8 mouse cellular contexts compared by ENCODE assay signal in the genomic region with DNA sequence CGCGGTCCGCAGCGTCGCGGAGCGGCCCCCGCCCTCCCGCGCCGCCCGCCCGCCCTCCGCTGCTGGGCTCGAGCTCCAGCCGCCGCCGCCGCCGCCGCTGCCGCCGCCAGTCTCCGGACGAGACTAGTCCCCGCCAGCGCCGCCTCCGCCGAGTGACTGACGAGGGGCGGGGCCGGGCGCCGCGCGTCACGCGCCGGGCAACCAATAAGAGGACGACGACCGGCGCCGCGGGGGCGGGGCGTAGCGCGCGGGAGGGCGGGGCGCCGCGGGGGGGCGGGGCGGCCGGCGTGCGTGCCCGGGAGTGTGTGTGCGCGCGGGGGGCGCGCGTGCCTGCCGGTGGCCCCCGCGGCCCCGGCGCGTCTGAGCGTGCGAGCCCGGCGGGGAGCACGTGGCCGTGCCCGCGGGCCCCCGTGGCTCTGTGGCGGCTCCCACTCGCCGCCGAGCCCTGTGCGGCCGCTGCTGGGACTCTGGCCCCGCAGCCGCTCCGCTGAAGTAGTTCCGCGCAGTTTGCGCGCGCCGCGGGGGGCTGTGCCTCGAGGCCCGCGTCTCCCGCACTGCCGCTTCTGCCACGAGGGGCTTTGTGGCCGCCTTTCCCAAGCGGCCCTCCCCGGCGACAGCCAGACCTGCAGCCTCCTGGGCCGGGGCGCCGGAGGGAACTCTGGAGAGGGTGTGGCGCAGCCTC. TPM values are rescaled to one million over a fixed set of nuclear protein-coding genes. Genes with fewer than 3 reads are reported as not detected.
DNase-seq lines count a peak whose midpoint lies in the region; ATAC-seq and TF ChIP-seq lines count a peak whose summit lies in the region.

A gene (minus strand): TSS at position 152 of the 682 bp plus-strand sequence.

- DNase-seq in G1E (ENCODE audit: low spot score): peak; percentile 90
- peak; percentile 91 to 97 for DNase-seq in cerebellum, adult 18-20 months
- DNase-seq in heart, postnatal 25 days (ENCODE audit: low spot score): peak; percentile 87
- DNase-seq in layer of hippocampus, adult 18-20 months (ENCODE audit: low spot score in 2 of 2): peak; percentile 88 to 96
- DNase-seq in lung, adult 18-20 months: peak; percentile 91 to 94

- TF ChIP-seq POLR2A in testis, adult 2 months (IDR thresholded peaks at IDR 0.05; ENCODE audit: control insufficient read depth, low read depth, low read length): peak; percentile 54

- H3K36me3 ChIP-seq in G1E (replicated peaks): peaks cover 7% of the 10 kb centered on the region
- H3K36me3 ChIP-seq in forebrain, embryonic 16.5 days (ENCODE audit: control insufficient read depth, insufficient read depth): no peaks in the 10 kb centered on the region
- H3K36me3 ChIP-seq in neural tube, embryonic 14.5 days (ENCODE audit: control insufficient read depth, insufficient read depth, low read length): no peaks in the 10 kb centered on the region
- H3K36me3 ChIP-seq in testis, adult 2 months (ENCODE audit: control insufficient read depth, insufficient read depth, low read length): no peaks in the 10 kb centered on the region

- peak within 1 kb of the TSS; percentile 82 for H3K4me3 ChIP-seq in G1E (ENCODE audit: low read depth, low read length)
- peak within 1 kb of the TSS; percentile 75 for H3K4me3 ChIP-seq in forebrain, embryonic 16.5 days (replicated peaks; ENCODE audit: low read length)
- H3K4me3 ChIP-seq in neural tube, embryonic 14.5 days (ENCODE audit: low read depth, low read length): peak within 1 kb of the TSS; percentile 67
- peak within 1 kb of the TSS; percentile 89 for H3K4me3 ChIP-seq in testis, adult 2 months (ENCODE audit: control insufficient read depth, low read depth, low read length)

- no peaks in the 10 kb centered on the region for H3K9me3 ChIP-seq in G1E (replicated peaks)
- no peaks in the 10 kb centered on the region for H3K9me3 ChIP-seq in forebrain, embryonic 16.5 days (ENCODE audit: control insufficient read depth, low read length)
- H3K9me3 ChIP-seq in neural tube, embryonic 14.5 days (ENCODE audit: control insufficient read depth, low read length): no peaks in the 10 kb centered on the region

- peak within 1 kb of the TSS; percentile 90 for H3K4me2 ChIP-seq in forebrain, embryonic 16.5 days (ENCODE audit: low read length)
- peak within 1 kb of the TSS; percentile 84 for H3K4me2 ChIP-seq in neural tube, embryonic 14.5 days (ENCODE audit: low read depth, low read length)

- TF ChIP-seq CTCF in G1E (IDR thresholded peaks at IDR 0.05; ENCODE audit: low read depth, low read length): no peak
- no peak for TF ChIP-seq CTCF in testis, adult 2 months (IDR thresholded peaks at IDR 0.05; ENCODE audit: control insufficient read depth, insufficient read depth, insufficient replicate concordance, low read depth, low read length)

- under 1% methylated on average over 44 of the region's 112 CpGs for WGBS in forebrain, embryonic 16.5 days
- WGBS in neural tube, embryonic 14.5 days: 0% methylated on average over 28 of the region's 112 CpGs

- H3K27me3 ChIP-seq in G1E (ENCODE audit: insufficient read depth, low read length): peaks cover 4% of the 10 kb centered on the region; the same call in 1 of the 2 replicates
- 0 out of 2 replicates have a peak, but pooled peaks cover 3% of the 10 kb centered on the region for H3K27me3 ChIP-seq in forebrain, embryonic 16.5 days (replicated peaks; ENCODE audit: control insufficient read depth, insufficient read depth, low read length)
- no peaks in the 10 kb centered on the region for H3K27me3 ChIP-seq in neural tube, embryonic 14.5 days (ENCODE audit: control insufficient read depth, insufficient read depth, low read length)
- H3K27me3 ChIP-seq in testis, adult 2 months (ENCODE audit: control insufficient read depth, insufficient read depth, low read length): no peaks in the 10 kb centered on the region

- peak within 1 kb of the TSS; percentile 91 for H3K9ac ChIP-seq in forebrain, embryonic 16.5 days (replicated peaks; ENCODE audit: low read depth, low read length)
- peak within 1 kb of the TSS; percentile 92 for H3K9ac ChIP-seq in neural tube, embryonic 14.5 days (replicated peaks; ENCODE audit: low read depth, low read length)

- peak within 1 kb of the TSS; percentile 96 for H3K27ac ChIP-seq in forebrain, embryonic 16.5 days (ENCODE audit: low read length)
- H3K27ac ChIP-seq in neural tube, embryonic 14.5 days (ENCODE audit: low read depth, low read length): peak within 1 kb of the TSS; percentile 98
- H3K27ac ChIP-seq in testis, adult 2 months (ENCODE audit: control insufficient read depth, insufficient read depth, low read depth, low read length): peak within 1 kb of the TSS; percentile 74

- peaks cover 30% of the 10 kb centered on the region for H3K4me1 ChIP-seq in G1E (ENCODE audit: insufficient read depth, low read depth, low read length)
- H3K4me1 ChIP-seq in forebrain, embryonic 16.5 days (replicated peaks; ENCODE audit: control insufficient read depth, insufficient read depth, low read length): peaks cover 28% of the 10 kb centered on the region
- peaks cover 10% of the 10 kb centered on the region for H3K4me1 ChIP-seq in neural tube, embryonic 14.5 days (ENCODE audit: control insufficient read depth, insufficient read depth, low read length)
- peaks cover 6% of the 10 kb centered on the region for H3K4me1 ChIP-seq in testis, adult 2 months (ENCODE audit: control insufficient read depth, insufficient read depth, low read length)

- peak; percentile 36; the same call in 1 of the 2 replicates for ATAC-seq in G1E (ENCODE audit: extremely low read depth, insufficient number of reproducible peaks, low FRiP score, poor library complexity, severe bottlenecking)
- peak; percentile 96 for ATAC-seq in forebrain, embryonic 16.5 days
- peak; percentile 97 for ATAC-seq in neural tube, embryonic 14.5 days (ENCODE audit: low read depth)

- intact Hi-C loops in heart, postnatal 25 days (cut with DNase I): loop anchor here (5.0 to 10.0 kb wide), 6 partner anchors 125 to 547 kb away; a partner anchor contains a TSS

RNA-seq across cellular contexts. Expression of the gene that starts here (rescaled TPM):
- total RNA-seq in G1E (2014; fragmentation: Nextera tagmentation) (31.8 and 33.5 TPM in 2 replicates), G1E (2017) (19.6 and 26.2 TPM in 2 replicates)
- 7.1 and 9.2 TPM in 2 replicates for polyA plus RNA-seq in G1E (2012)
- 30.4 and 31.2 TPM in 2 replicates for polyA plus RNA-seq in forebrain, embryonic 16.5 days (2015; fragmentation: Nextera tagmentation; extraction: Ambion mirVana)
- total RNA-seq in heart, postnatal 25 days (2021): 10 to 100 TPM; 12.5 to 14.0 TPM
- total RNA-seq in layer of hippocampus, adult 18-20 months (2021): 10 to 100 TPM; 57.0 to 57.9 TPM
- polyA plus RNA-seq in neural tube, embryonic 14.5 days (2014; fragmentation: Nextera tagmentation; extraction: Ambion mirVana): 13.1 and 15.9 TPM in 2 replicates
- 39.6 and 43.4 TPM in 2 replicates for polyA plus RNA-seq in testis, adult 2 months (2012; rRNA removed)

Comparison
In these comparisons a context has a peak if more than half of its experiments do, and no peak if none do; other contexts are left out.
1. Peak in every context shown above with its lines: DNase-seq, ATAC-seq, H3K4me3 ChIP-seq and H3K27ac ChIP-seq.
2. ATAC-seq: peak in every context shown above with its lines; median percentile 97 in neural tube, embryonic 14.5 days; 96 in forebrain, embryonic 16.5 days; 36 in G1E.